Mouse (Mus musculus) cortical plate, adult 2 months (tissue): ENCODE data around the gene Dpagt1. TPM values are rescaled to one million over a fixed set of nuclear protein-coding genes. Genes with fewer than 3 reads are reported as not detected.
"Not testable (repeated sequence)": the region's sequence is repeated elsewhere in the genome, so short reads cannot be mapped to it uniquely, and the experiment has no call there.

ENCODE experiments used
- H3K27ac ChIP-seq: fragments of 200-500 bp; 2 replicates; pipeline ENCODE4 v1.5.1; 2012; ENCODE audit warnings: low read length, control low read depth, inconsistent platforms; ENCODE audit not compliant: insufficient read depth
- H3K4me1 ChIP-seq: fragments of 200-500 bp; 2 replicates; pipeline ENCODE4 v1.6.1; 2011; ENCODE audit warnings: low read length; ENCODE audit not compliant: control insufficient read depth, insufficient read depth
- H3K4me3 ChIP-seq: fragments of 200-500 bp; 2 replicates; pipeline ENCODE4 v1.5.1; 2011; ENCODE audit warnings: mild to moderate bottlenecking, low read length, control low read depth; ENCODE audit not compliant: insufficient read depth
- CTCF ChIP-seq: fragments of 200-500 bp; IDR thresholded peaks from 2 replicates; pipeline ENCODE4 v1.5.1; 2011; ENCODE audit warnings: mild to moderate bottlenecking, control low read depth, low read length; ENCODE audit not compliant: insufficient read depth; ENCODE audit errors: extremely low read depth
- POLR2A ChIP-seq: fragments of 200-500 bp; IDR thresholded peaks from 2 replicates; pipeline ENCODE4 v1.6.1; 2011; ENCODE audit warnings: mild to moderate bottlenecking, low read length, control low read depth; ENCODE audit not compliant: insufficient read depth; ENCODE audit errors: extremely low read depth
- polyA plus RNA-seq: library from polyadenylated mRNA; depleted of rRNA; stranded (reverse); fragments of >200 nt; gene quantifications from 2 replicates; pipeline ENCODE4 v1.2.3, GENCODE M21; 2012

Gene Dpagt1
- polyA plus RNA-seq, 1 experiment, result 19.3 TPM

DNA sequence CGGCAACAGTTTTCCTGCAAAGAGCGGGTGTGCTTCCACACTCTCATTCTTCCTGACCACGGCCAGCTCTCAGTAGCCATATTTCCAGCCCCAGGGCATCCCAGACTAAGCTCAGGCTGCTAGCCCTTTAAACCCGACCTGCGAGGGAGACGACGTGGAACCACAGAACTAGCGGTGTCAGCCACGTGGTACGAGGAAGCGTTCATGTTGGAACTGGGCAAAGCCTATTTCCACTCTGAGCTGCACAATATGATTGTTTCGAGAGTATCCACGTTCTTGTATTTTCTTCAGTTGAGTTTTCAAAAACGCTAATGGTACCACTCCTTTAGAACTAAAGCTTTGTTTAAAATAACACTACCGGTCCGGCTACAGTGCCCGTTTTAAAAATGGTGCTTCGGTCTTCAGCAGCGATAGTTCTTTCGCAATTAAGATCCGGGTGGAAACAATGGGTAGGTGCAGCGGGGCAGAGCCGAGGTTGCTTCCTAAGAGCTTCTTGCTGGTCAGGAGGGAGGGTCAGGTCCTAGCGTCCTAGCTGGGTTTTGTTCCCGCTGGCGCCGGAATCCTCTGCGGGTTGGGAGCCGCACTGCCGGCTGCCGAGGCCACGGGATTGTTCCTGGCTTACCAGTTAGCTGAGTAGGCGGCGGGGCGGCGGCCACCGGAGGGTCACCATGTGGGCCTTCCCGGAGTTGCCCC lies 698 bp downstream of the Dpagt1 start:
- H3K4me1 ChIP-seq, result peaks cover 7% of the 10 kb centered on the region
- peak overlapping the region; percentile 0; the same call in 1 of the 2 replicates for H3K27ac ChIP-seq
- no peak for TF ChIP-seq CTCF
- TF ChIP-seq POLR2A, result peak; percentile 81; the same call in 1 of the 2 replicates
- H3K4me3 ChIP-seq, result peak overlapping the region; percentile 42

DNA sequence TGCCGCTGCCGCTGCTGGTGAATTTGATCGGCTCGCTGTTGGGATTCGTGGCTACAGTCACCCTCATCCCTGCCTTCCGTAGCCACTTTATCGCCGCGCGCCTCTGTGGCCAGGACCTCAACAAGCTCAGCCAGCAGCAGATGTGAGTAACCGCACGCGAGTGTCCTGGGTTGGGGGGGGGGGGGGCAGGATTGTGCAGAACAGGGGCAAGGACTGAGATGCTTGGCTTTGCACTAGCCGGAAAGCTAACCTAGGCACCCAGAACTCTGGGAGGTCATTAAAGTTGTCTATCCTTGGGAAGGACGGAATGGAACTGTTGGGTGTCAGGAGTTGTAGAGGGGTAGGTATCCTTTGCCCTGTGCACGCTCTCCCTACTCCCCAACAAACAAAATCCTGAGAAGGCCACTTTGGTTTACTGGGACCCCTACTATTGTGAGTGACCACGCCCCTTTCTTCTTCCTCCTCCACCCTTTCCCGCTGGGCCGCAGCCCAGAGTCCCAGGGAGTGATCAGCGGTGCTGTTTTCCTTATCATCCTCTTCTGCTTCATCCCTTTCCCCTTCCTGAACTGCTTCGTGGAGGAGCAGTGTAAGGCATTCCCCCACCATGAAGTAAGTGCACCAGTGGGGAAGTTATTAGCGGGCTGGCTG lies 1.4 kb downstream of the Dpagt1 start:
- Histone ChIP-seq H3K4me3 (peak overlapping the region; percentile 42), H3K27ac (no peak overlapping the region), H3K4me1 (peaks cover 7% of the 10 kb centered on the region)
- TF ChIP-seq CTCF, result no peak
- no peak for TF ChIP-seq POLR2A

DNA sequence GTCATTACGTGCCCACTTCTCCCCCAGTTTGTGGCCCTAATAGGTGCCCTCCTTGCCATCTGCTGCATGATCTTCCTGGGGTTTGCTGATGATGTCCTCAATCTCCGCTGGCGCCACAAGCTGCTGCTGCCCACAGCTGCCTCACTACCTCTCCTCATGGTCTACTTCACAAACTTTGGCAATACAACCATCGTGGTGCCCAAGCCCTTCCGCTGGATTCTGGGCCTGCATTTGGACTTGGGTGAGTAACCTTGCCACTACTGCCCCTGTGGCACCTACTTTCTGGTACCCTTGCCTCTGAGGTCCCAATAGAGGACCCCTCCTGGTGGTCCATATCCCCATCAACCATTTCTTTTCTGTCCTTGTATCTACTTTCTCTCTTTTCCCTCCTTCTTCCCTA lies 2.1 kb downstream of the Dpagt1 start:
- TF ChIP-seq POLR2A, result no peak
- H3K4me3 ChIP-seq, result peak overlapping the region; percentile 42; the same call in 1 of the 2 replicates
- H3K4me1 ChIP-seq, result peaks cover 7% of the 10 kb centered on the region
- no peak overlapping the region for H3K27ac ChIP-seq

DNA sequence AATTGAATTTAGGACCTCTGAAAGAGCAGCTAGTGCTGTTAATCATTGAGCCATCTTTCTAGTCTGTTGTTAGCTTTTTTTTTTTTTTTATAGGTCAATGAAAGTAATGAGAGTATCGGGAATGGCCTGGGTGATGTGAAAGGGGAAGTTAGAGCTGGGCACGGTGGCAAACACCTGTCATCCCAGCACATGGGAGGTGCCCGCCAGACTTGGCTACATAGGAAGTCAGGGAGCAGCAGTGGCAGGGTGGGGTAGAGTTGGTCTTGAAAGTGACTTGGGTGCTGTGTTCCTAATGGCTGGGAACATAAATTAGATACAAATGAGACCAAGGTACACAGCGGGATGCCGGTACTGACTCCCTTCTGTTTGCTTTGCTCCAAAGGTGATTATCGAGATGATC lies 4.9 kb downstream of the Dpagt1 start:
- Histone ChIP-seq H3K27ac (no peak overlapping the region), H3K4me1 (peaks cover 6% of the 10 kb centered on the region), H3K4me3 (no peak overlapping the region)
- TF ChIP-seq CTCF (no peak), POLR2A (no peak)

DNA sequence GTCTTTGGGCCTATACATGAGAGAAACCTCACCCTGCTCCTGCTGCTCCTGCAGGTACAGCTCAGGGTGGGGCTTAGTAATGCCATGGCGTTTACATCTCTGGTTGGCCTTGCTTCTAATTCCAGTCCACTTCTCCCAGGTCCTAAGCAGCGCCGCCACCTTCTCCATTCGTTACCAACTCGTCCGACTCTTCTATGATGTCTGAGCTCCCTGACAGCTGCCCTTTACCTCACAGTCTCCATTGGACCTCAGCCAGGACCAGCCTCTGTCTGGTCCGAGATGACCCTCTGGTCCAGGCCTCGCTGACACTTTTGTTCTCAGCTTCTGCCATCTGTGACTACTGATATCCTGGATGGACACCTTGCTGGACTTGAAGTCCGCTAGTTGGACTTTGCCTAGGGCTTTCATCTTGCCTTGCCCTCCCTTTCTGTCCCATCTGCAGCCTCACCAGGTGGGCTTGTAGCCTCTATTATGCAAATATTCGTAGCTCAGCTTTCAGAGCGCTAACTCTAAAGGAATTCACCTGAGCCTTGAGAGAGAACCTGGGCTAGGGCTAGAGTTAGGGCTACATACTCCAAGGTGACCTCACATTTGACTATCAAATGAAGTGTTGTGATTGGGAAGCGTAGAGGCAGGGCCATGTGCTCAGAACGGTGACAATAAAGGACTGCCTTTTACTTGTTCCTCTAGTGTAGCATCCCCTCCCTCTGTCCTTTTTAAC lies 7.3 kb downstream of the Dpagt1 start:
- H3K4me1 ChIP-seq, result no peaks in the 10 kb centered on the region
- H3K4me3 ChIP-seq, result no peak overlapping the region
- no peak for TF ChIP-seq POLR2A
- no peak for TF ChIP-seq CTCF

DNA sequence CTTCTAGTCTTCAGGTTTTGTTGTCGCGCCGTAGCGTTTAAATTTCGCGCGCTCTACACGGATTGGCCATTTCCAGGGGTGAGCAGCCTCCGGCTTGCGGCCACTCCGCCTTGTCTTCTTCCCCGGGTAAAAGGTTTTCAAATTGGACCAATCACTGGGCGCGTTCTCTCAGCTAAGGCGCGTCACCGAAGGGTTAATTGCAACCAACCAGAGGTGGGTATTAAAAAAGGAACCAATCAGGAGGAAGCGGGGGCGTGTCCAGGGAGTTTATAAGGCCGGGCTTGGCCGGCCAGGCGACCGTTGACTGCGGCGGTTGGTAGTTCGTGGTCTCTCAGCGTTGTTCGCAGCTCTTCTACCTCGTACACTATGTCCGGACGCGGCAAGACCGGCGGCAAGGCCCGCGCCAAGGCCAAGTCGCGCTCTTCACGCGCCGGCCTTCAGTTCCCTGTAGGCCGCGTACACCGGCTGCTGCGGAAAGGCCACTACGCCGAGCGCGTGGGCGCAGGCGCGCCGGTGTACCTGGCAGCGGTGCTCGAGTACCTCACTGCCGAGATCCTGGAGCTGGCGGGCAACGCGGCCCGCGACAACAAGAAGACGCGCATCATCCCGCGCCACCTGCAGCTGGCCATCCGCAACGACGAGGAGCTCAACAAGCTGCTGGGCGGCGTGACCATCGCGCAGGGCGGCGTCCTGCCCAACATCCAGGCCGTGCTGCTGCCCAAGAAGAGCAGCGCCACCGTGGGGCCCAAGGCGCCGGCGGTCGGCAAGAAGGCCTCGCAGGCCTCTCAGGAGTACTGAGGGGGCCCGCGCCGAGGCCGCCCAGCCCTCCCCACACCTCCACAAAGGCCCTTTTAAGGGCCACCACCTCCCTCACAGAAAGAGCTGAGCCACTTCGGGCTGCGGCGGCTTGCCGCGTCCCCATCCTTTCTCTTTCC lies 8.8 kb downstream of the Dpagt1 start, which contains the start of gene H2afx:
H2afx (plus strand) TSS at position 299 of the 935 bp plus-strand sequence.
- Histone ChIP-seq H3K4me3 (peak within 1 kb of the TSS; percentile 92), H3K4me1 (no peaks in the 10 kb centered on the region), H3K27ac (peak within 1 kb of the TSS; percentile 62)
- peak; percentile 100 for TF ChIP-seq POLR2A
- TF ChIP-seq CTCF, result no peak

More for the DNA sequence above, 7.3 kb downstream of the Dpagt1 start:
- no peak overlapping the region for H3K27ac ChIP-seq

DNA sequence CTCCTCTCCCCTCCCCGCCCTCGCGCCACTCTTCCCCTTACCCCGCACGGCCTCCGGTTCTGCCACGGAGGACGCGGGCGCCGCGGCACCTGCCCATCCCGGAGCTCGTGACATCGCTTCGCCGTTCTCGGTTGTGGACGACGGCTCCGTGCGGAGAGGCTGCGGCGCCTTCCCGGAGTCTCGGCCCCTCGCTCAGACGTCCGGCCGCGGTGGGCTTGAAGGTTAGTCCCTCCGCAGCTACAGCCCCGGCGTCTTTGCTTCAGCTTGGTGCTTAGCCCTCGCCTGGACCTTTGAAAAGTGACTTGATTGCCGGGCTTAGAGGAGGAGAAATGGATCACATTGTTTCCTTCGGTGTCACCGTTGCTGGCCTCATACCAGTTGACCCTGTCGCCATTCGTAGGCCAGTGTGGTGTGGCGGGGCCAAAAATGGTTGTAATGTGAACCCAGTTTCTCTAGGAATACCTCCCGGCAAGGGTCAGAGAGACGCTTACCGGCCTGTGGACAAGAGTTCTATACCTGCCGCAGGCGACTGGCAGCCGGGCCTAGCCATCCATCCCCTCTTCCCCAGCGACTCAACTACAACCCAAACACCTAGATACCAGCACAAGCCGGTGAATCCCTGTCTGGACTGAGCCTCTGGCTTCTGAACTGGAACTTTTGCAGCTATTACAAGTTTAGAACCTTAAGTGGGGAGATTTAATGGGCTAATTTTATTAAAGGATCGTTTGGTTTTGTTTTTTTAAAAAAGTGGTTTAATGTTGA lies 9.7 kb downstream of the Dpagt1 start:
- no peak for TF ChIP-seq CTCF
- no peak for TF ChIP-seq POLR2A
- Histone ChIP-seq H3K27ac (peak overlapping the region; percentile 62), H3K4me1 (no peaks in the 10 kb centered on the region), H3K4me3 (peak overlapping the region; percentile 92)

DNA sequence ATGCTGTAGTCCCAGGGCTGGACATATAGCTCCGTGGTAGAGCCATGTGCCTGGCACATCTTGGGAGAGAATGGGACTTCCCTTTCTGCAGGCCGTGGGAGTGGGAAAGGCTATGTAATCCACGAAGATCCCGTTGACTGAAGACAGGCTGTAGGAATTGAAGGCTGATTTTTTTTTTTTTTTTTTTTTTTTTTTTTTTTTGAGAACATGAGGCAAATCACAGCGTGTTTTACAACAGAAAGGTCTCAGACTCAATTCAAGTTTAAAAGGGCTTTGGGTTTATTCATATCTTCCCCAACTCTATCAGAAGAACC lies 10.2 kb downstream of the Dpagt1 start:
- Histone ChIP-seq H3K4me3 (peak overlapping the region; percentile 92), H3K27ac (no peak overlapping the region)
- TF ChIP-seq POLR2A (no peak), CTCF (no peak)

DNA sequence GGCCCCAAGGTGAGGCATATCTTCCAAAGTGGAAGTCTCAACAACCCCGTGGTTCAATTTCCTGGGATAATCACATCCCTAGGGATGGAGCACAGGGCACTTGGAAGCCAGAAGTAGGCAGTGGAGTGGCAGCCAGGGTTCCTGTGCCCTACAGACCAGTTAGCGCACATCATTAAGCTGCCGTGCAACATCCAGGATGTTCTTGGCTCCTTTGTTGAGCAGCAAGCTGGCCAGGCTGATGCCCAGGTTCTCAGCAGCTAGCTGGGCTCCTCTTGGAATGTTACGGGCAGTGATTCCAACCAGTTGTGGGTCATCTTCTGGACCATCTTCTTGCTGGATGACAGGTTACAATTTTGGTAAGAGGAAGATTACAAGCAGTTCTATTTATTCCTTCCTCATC lies 10.7 kb downstream of the Dpagt1 start:
- H3K4me3 ChIP-seq, result peak overlapping the region; percentile 92; the same call in 1 of the 2 replicates
- H3K4me1 ChIP-seq, H3K27ac ChIP-seq: not testable (repeated sequence)

More for the DNA sequence above, 10.2 kb downstream of the Dpagt1 start:
- no peaks in the 10 kb centered on the region for H3K4me1 ChIP-seq
